Mouse (Mus musculus): ENCODE data around the gene Cdca3. TPM values are rescaled to one million over a fixed set of nuclear protein-coding genes. Genes with fewer than 3 reads are reported as not detected.
A peak's percentile ranks its signal among the peaks of the same experiment; 100 is the strongest.

Cdca3 gene
- polyA plus RNA-seq, 1 experiment from 2014 or later = 85.1 TPM

DNA sequence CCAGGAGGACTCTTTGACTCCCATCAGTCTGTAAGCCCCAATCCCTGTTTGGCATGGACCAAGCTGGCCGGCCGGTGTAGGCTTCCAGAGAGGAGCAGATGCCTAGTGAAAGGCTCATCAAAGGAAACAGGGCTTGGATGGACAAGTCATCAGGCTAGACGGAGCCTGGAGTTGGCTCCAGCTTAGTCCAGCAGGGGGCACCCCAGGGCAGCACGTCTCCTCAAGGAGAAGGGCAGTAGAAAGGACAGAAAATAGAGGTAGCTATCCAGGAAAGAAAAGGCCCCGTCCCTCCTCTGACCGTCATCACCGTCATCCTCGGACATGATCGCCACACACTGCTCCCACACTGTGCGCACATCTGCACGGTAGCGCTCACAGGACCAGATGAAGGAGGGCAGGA is 30.4 kb downstream of the Cdca3 start:
- 7% methylated on average over 12 of the region's 12 CpGs for WGBS
- TF ChIP-seq CTCF (IDR thresholded peaks at IDR 0.05; ENCODE audit: low read depth) = peak; percentile 93
- peaks cover 7% of the 10 kb centered on the region for H3K4me1 ChIP-seq (replicated peaks; ENCODE audit: insufficient read depth, low read length)
- peak overlapping the region; percentile 21; the same call in 1 of the 2 replicates for H3K4me2 ChIP-seq (ENCODE audit: low read length)
- no peak for ATAC-seq (replicated peaks; ENCODE audit: low FRiP score, low read depth)
- peak; percentile 90 for DNase-seq (ENCODE audit: low spot score)
- no peak overlapping the region for H3K4me3 ChIP-seq (replicated peaks; ENCODE audit: low read depth, low read length)
- no peak overlapping the region for H3K9ac ChIP-seq (ENCODE audit: low read depth, low read length)
- no peaks in the 10 kb centered on the region for H3K9me3 ChIP-seq (replicated peaks; ENCODE audit: low read length)
- H3K27me3 ChIP-seq (ENCODE audit: insufficient read depth, low read length) = 0 out of 2 replicates have a peak, but pooled peaks cover under 1% of the 10 kb centered on the region
- no peaks in the 10 kb centered on the region for H3K36me3 ChIP-seq (ENCODE audit: insufficient read depth, low read length)
- H3K27ac ChIP-seq = no peak overlapping the region

DNA sequence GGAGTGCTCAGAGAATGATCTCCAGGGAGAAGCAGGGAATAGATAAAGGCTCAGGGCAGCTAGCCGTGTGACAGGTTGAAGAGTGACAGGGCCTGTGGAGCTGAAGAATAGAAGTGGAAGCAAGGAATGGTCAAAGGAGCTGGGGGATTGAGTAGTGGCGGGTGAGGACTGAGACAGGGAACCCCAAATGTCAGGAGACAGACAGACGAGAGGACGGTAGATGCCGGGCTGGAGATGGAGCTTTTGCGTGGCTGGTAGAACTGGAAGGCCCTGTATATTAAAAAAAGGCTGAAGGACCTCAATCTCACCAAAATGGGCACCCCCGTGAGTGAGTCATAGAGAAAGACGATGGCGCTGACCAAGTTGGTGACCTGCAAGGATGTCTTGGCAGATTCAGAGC is 31.2 kb downstream of the Cdca3 start:
- TF ChIP-seq CTCF (IDR thresholded peaks at IDR 0.05; ENCODE audit: low read depth) = no peak
- 92% methylated on average over 9 of the region's 9 CpGs for WGBS
- Histone ChIP-seq H3K27me3 (ENCODE audit: insufficient read depth, low read length) (0 out of 2 replicates have a peak, but pooled peaks cover 3% of the 10 kb centered on the region), H3K9ac (ENCODE audit: low read depth, low read length) (no peak overlapping the region), H3K9me3 (replicated peaks; ENCODE audit: low read length) (no peaks in the 10 kb centered on the region), H3K27ac (no peak overlapping the region), H3K4me3 (replicated peaks; ENCODE audit: low read depth, low read length) (no peak overlapping the region), H3K4me2 (ENCODE audit: low read length) (no peak overlapping the region), H3K4me1 (replicated peaks; ENCODE audit: insufficient read depth, low read length) (peaks cover 7% of the 10 kb centered on the region), H3K36me3 (ENCODE audit: insufficient read depth, low read length) (no peaks in the 10 kb centered on the region)
- ATAC-seq (replicated peaks; ENCODE audit: low FRiP score, low read depth) (no peak), DNase-seq (ENCODE audit: low spot score) (no peak)

DNA sequence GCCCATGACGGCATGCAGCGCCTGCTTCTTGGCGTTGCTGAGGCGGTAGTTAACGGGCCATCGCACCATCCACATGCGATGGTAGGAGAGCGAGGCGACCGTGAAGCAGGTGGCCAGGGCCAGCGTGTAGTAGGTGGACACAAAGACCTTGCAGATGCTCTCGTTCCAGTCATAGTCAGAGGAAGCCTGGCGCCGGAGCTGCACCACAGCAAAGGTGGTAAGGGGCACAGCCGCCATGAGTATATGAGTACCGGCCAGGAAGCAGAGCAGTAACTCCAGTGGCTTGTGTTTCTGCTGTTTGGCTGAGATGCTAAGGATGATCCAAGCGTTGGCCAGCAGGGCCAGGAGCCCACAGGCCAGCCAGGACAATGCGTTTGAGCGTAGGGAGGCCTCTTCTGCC is 31.9 kb downstream of the Cdca3 start:
- no peak for TF ChIP-seq CTCF (IDR thresholded peaks at IDR 0.05; ENCODE audit: low read depth)
- H3K4me1 ChIP-seq (replicated peaks; ENCODE audit: insufficient read depth, low read length) = peaks cover 7% of the 10 kb centered on the region
- no peak overlapping the region for H3K4me2 ChIP-seq (ENCODE audit: low read length)
- no peak overlapping the region for H3K4me3 ChIP-seq (replicated peaks; ENCODE audit: low read depth, low read length)
- H3K9ac ChIP-seq (ENCODE audit: low read depth, low read length) = no peak overlapping the region
- DNase-seq (ENCODE audit: low spot score) = no peak
- H3K9me3 ChIP-seq (replicated peaks; ENCODE audit: low read length) = no peaks in the 10 kb centered on the region
- ATAC-seq (replicated peaks; ENCODE audit: low FRiP score, low read depth) = no peak
- WGBS = 83% methylated on average over 19 of the region's 19 CpGs
- H3K36me3 ChIP-seq (ENCODE audit: insufficient read depth, low read length) = no peaks in the 10 kb centered on the region
- no peak overlapping the region for H3K27ac ChIP-seq
- H3K27me3 ChIP-seq (ENCODE audit: insufficient read depth, low read length) = 0 out of 2 replicates have a peak, but pooled peaks cover 3% of the 10 kb centered on the region

DNA sequence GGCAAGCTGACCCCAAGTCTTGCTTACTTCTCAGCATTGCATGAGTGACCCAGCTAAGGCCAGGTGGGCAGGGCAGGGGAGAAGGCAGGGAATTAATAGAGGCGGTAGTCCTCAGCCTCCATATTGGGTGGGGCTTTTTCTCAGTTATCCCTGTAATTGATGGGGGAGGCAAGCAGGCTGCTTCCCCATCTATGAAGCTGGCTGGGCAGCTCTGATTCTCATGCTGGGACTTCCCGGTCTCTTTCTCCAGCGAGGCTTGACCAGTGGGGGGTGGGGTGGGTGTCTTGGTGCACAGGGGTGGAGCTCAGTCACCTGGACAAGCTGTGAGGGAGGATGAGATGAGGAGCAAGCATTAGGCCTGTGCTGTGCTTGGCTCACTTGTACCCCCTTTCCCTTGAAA is 32.5 kb downstream of the Cdca3 start:
- Histone ChIP-seq H3K4me1 (replicated peaks; ENCODE audit: insufficient read depth, low read length) (peaks cover 7% of the 10 kb centered on the region), H3K4me2 (ENCODE audit: low read length) (no peak overlapping the region), H3K4me3 (replicated peaks; ENCODE audit: low read depth, low read length) (no peak overlapping the region), H3K9me3 (replicated peaks; ENCODE audit: low read length) (no peaks in the 10 kb centered on the region), H3K36me3 (ENCODE audit: insufficient read depth, low read length) (no peaks in the 10 kb centered on the region), H3K9ac (ENCODE audit: low read depth, low read length) (no peak overlapping the region), H3K27ac (no peak overlapping the region), H3K27me3 (ENCODE audit: insufficient read depth, low read length) (0 out of 2 replicates have a peak, but pooled peaks cover 3% of the 10 kb centered on the region)
- TF ChIP-seq CTCF (IDR thresholded peaks at IDR 0.05; ENCODE audit: low read depth) = no peak
- DNase-seq (ENCODE audit: low spot score) (no peak), ATAC-seq (replicated peaks; ENCODE audit: low FRiP score, low read depth) (no peak)
- WGBS = 16% methylated on average over 3 of the region's 3 CpGs

DNA sequence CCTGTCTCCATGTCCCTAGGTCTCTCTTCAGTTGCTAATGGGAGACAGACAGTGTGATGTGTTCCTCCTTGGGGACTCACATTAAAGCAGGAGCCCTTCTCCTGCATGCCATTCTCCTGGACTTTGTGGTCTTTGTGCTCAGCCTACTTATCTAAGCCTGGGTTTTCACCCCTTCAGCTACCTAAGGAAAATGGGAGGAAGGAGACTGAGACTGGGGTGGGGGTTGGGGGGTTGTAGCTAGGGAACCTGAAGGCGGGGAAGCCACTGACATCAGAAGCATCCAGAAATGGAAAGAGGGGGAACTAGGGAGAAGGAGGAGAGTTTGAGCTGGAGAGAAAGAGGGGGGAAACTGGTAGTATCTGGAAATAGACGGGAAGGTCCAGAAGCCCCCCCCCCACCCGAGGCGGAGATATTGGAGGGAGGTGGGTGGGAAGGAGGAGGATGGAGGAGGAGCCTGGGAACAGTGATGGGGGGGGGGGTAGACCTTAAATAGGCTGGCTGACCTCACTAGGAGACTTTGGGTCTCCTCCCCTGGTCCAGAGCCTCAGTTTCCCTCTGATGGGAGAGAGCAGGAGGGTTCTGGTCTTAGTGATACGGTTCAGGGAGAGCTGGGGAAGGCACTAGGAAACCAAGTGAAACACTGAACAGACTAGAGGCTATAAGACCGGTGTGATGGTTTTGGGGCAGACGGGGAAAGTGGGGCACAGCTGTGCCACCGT is 33.2 kb downstream of the Cdca3 start:
- ATAC-seq (replicated peaks; ENCODE audit: low FRiP score, low read depth) = no peak
- Histone ChIP-seq H3K9me3 (replicated peaks; ENCODE audit: low read length) (no peaks in the 10 kb centered on the region), H3K36me3 (ENCODE audit: insufficient read depth, low read length) (no peaks in the 10 kb centered on the region), H3K27me3 (ENCODE audit: insufficient read depth, low read length) (0 out of 2 replicates have a peak, but pooled peaks cover 3% of the 10 kb centered on the region), H3K4me3 (replicated peaks; ENCODE audit: low read depth, low read length) (no peak overlapping the region), H3K27ac (no peak overlapping the region), H3K4me1 (replicated peaks; ENCODE audit: insufficient read depth, low read length) (peaks cover 7% of the 10 kb centered on the region), H3K9ac (ENCODE audit: low read depth, low read length) (no peak overlapping the region), H3K4me2 (ENCODE audit: low read length) (peak overlapping the region; percentile 71)
- WGBS = 15% methylated on average over 8 of the region's 8 CpGs
- peak; percentile 2 for DNase-seq (ENCODE audit: low spot score)
- TF ChIP-seq CTCF (IDR thresholded peaks at IDR 0.05; ENCODE audit: low read depth) = no peak

DNA sequence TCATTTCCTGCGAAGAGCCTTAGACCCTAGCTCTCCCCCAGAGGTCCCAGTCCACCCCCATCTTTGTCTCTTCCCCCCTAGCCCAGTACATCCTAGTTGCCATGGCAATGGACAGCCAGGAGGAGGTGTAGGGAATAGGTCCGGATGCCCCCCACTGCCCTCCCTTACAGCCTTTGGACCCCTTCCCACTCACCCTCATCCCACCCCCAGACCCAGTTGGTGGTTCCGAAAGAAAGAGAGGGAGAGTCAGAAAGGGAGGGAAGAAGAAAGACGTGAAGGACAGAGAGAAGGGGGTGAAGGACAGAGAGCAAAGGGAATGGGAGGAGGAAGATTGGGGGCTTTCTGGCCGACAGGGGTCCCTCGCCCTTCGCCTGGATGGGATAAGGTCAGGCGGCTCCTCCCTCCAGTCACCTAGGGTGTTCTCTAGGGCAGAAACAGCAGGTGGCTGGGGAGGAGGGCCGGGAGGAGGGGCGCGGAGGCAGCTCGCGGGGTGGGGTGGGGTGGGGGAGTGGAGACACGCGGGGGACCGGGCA is 33.8 kb downstream of the Cdca3 start:
- H3K4me2 ChIP-seq (ENCODE audit: low read length) = peak overlapping the region; percentile 71
- H3K4me1 ChIP-seq (replicated peaks; ENCODE audit: insufficient read depth, low read length) = peaks cover 7% of the 10 kb centered on the region
- no peaks in the 10 kb centered on the region for H3K36me3 ChIP-seq (ENCODE audit: insufficient read depth, low read length)
- ATAC-seq (replicated peaks; ENCODE audit: low FRiP score, low read depth) (peak; percentile 14; the same call in 1 of the 2 replicates), DNase-seq (ENCODE audit: low spot score) (peak; percentile 25)
- under 1% methylated on average over 10 of the region's 16 CpGs for WGBS
- TF ChIP-seq CTCF (IDR thresholded peaks at IDR 0.05; ENCODE audit: low read depth) = 0 out of 2 replicates have a peak, but pooled peaks have one; percentile 10
- no peak overlapping the region for H3K27ac ChIP-seq
- H3K9me3 ChIP-seq (replicated peaks; ENCODE audit: low read length) = no peaks in the 10 kb centered on the region
- peak overlapping the region; percentile 38 for H3K4me3 ChIP-seq (replicated peaks; ENCODE audit: low read depth, low read length)
- H3K27me3 ChIP-seq (ENCODE audit: insufficient read depth, low read length) = 0 out of 2 replicates have a peak, but pooled peaks cover 3% of the 10 kb centered on the region
- peak overlapping the region; percentile 55 for H3K9ac ChIP-seq (ENCODE audit: low read depth, low read length)
